ENCODE assay signal across 8 mouse cellular contexts in the genomic region with DNA sequence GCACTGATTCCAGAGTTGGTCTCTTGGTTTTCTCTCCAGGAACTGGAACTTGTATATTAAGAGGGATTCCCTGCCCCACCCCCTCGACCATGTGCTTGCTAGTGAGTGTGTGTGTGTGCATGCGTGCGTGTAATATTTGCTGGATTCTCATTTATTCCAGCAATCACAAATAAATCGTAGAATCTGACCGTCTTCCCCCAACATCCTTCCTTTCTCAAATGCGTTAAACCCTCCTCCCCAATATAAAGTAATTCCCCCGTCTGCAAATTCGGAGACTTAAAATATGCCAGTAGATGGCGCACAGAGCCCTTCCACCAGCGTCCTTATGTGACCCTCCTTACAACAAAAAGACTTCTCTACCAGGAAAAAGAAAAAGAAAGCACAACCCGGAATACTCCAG. TPM values are rescaled to one million over a fixed set of nuclear protein-coding genes. Genes with fewer than 3 reads are reported as not detected.
A peak's percentile ranks its signal among the peaks of the same experiment; 100 is the strongest.
DNase-seq lines count a peak whose midpoint lies in the region; ATAC-seq and TF ChIP-seq lines count a peak whose summit lies in the region.

No protein-coding gene starts in this region.

- H3K9me3 ChIP-seq in E14TG2a.4 (ENCODE audit: low read length), result no peaks in the 10 kb centered on the region
- no peaks in the 10 kb centered on the region for H3K9me3 ChIP-seq in embryonic facial prominence, embryonic 15.5 days (replicated peaks)
- no peaks in the 10 kb centered on the region for H3K9me3 ChIP-seq in lung, embryonic 16.5 days (ENCODE audit: control insufficient read depth, low read length)

- H3K9ac ChIP-seq in embryonic facial prominence, embryonic 15.5 days, result no peak overlapping the region
- no peak overlapping the region for H3K9ac ChIP-seq in lung, embryonic 16.5 days (ENCODE audit: low read length)

- peaks cover 19% of the 10 kb centered on the region for H3K4me1 ChIP-seq in E14TG2a.4 (replicated peaks; ENCODE audit: low read depth, low read length)
- peaks cover 22% of the 10 kb centered on the region; the same call in 1 of the 2 replicates for H3K4me1 ChIP-seq in embryonic facial prominence, embryonic 15.5 days
- peaks cover 16% of the 10 kb centered on the region for H3K4me1 ChIP-seq in lung, embryonic 16.5 days (replicated peaks; ENCODE audit: control insufficient read depth, insufficient read depth, low read length)

- no peaks in the 10 kb centered on the region for H3K36me3 ChIP-seq in E14TG2a.4 (ENCODE audit: insufficient read depth, low read length)
- no peaks in the 10 kb centered on the region for H3K36me3 ChIP-seq in embryonic facial prominence, embryonic 15.5 days
- no peaks in the 10 kb centered on the region for H3K36me3 ChIP-seq in lung, embryonic 16.5 days (ENCODE audit: control insufficient read depth, insufficient read depth, low read length)

- DNase-seq in adrenal gland, postnatal 10 days, result peak; percentile 59
- peak; percentile 59 for DNase-seq in heart, postnatal 4 days
- peak; percentile 52 to 57 for DNase-seq in layer of hippocampus, adult 2 months (ENCODE audit: low spot score in 2 of 2)
- DNase-seq in retina, postnatal 1 day, result peak; percentile 82

- H3K4me2 ChIP-seq in embryonic facial prominence, embryonic 15.5 days (replicated peaks), result peak overlapping the region; percentile 87
- peak overlapping the region; percentile 92 for H3K4me2 ChIP-seq in lung, embryonic 16.5 days (ENCODE audit: low read depth, low read length)

- WGBS in embryonic facial prominence, embryonic 15.5 days, result 2% methylated on average over 11 of the region's 11 CpGs
- under 1% methylated on average over 11 of the region's 11 CpGs for WGBS in lung, embryonic 16.5 days

- ATAC-seq in embryonic facial prominence, embryonic 15.5 days (ENCODE audit: insufficient number of reproducible peaks, low FRiP score, low TSS enrichment, low read depth), result no peak
- ATAC-seq in lung, embryonic 16.5 days (ENCODE audit: low read depth), result no peak
- no peak for ATAC-seq in megakaryocyte-erythroid progenitor cell, adult 5-6 weeks (replicated peaks; ENCODE audit: low FRiP score, low TSS enrichment, poor library complexity, severe bottlenecking)

- H3K4me3 ChIP-seq in E14TG2a.4 (replicated peaks; ENCODE audit: low read length), result no peak overlapping the region
- peak overlapping the region; percentile 77 for H3K4me3 ChIP-seq in embryonic facial prominence, embryonic 15.5 days (replicated peaks)
- H3K4me3 ChIP-seq in layer of hippocampus, adult 2 months, result peak overlapping the region; percentile 12; the same call in 1 of the 2 replicates
- H3K4me3 ChIP-seq in lung, embryonic 16.5 days (ENCODE audit: low read length), result peak overlapping the region; percentile 23

- no peak overlapping the region for H3K27ac ChIP-seq in embryonic facial prominence, embryonic 15.5 days (replicated peaks)
- H3K27ac ChIP-seq in layer of hippocampus, adult 2 months, result no peak overlapping the region
- no peak overlapping the region for H3K27ac ChIP-seq in lung, embryonic 16.5 days (ENCODE audit: low read length)

- H3K27me3 ChIP-seq in E14TG2a.4 (ENCODE audit: insufficient read depth, low read length), result peaks cover 39% of the 10 kb centered on the region
- H3K27me3 ChIP-seq in embryonic facial prominence, embryonic 15.5 days, result no peaks in the 10 kb centered on the region
- 0 out of 2 replicates have a peak, but pooled peaks cover 3% of the 10 kb centered on the region for H3K27me3 ChIP-seq in lung, embryonic 16.5 days (ENCODE audit: control insufficient read depth, insufficient read depth, low read depth, low read length)

- peak; percentile 57 for TF ChIP-seq CTCF in E14TG2a.4 (conservative IDR thresholded peaks at IDR 0.05; ENCODE audit: low read length)
- peak; percentile 87 for TF ChIP-seq CTCF in layer of hippocampus, adult 2 months (conservative IDR thresholded peaks at IDR 0.05)

RNA-seq across cellular contexts. Expression of a gene that starts 2.2 kb away (rescaled TPM):
- 10 to 100 TPM; 18.4 to 21.9 TPM for total RNA-seq in adrenal gland, postnatal 10 days (2021)
- polyA plus RNA-seq in embryonic facial prominence, embryonic 15.5 days (2015; fragmentation: Nextera tagmentation; extraction: Ambion mirVana), result 54.3 and 56.4 TPM in 2 replicates
- 10 to 100 TPM; 14.0 to 17.7 TPM for total RNA-seq in heart, postnatal 4 days (2021)
- total RNA-seq in layer of hippocampus, adult 2 months (2021), result 10 to 100 TPM; 54.6 to 58.7 TPM
- 43.6 and 45.1 TPM in 2 replicates for polyA plus RNA-seq in lung, embryonic 16.5 days (2015; fragmentation: Nextera tagmentation; extraction: Ambion mirVana)
- total RNA-seq in megakaryocyte-erythroid progenitor cell, adult 5-6 weeks (2014; fragmentation: Nextera tagmentation), result 74.7 and 95.2 TPM in 2 replicates
- total RNA-seq in megakaryocyte-erythroid progenitor cell, adult 5-6 weeks (2017), result 83.6 and 125 TPM in 2 replicates

RNA-seq across cellular contexts. Expression of a gene that starts 59.1 kb away (rescaled TPM):
- total RNA-seq in adrenal gland, postnatal 10 days (2021), result 10 to 100 TPM; 21.0 to 27.2 TPM
- 14.3 and 16.9 TPM in 2 replicates for polyA plus RNA-seq in embryonic facial prominence, embryonic 15.5 days (2015; fragmentation: Nextera tagmentation; extraction: Ambion mirVana)
- 10 to 100 TPM; 15.0 to 18.3 TPM for total RNA-seq in heart, postnatal 4 days (2021)
- total RNA-seq in layer of hippocampus, adult 2 months (2021), result 10 to 100 TPM; 69.4 to 73.0 TPM
- polyA plus RNA-seq in lung, embryonic 16.5 days (2015; fragmentation: Nextera tagmentation; extraction: Ambion mirVana), result 15.1 and 15.6 TPM in 2 replicates
- total RNA-seq in megakaryocyte-erythroid progenitor cell, adult 5-6 weeks (2014; fragmentation: Nextera tagmentation), result 38.5 and 50.7 TPM in 2 replicates
- total RNA-seq in megakaryocyte-erythroid progenitor cell, adult 5-6 weeks (2017), result 24.8 and 34.5 TPM in 2 replicates
